Mouse (Mus musculus) right cerebral cortex, adult 2 months (tissue): ENCODE results near the gene Atp2a2.

Source experiments
- DNase-seq, 2 experiments: peaks; one replicate each; pipeline ENCODE4 v3.0.0; 2021 to 2022; ENCODE audit warnings: low spot score in 2 of 2

The Atp2a2 gene

DNA sequence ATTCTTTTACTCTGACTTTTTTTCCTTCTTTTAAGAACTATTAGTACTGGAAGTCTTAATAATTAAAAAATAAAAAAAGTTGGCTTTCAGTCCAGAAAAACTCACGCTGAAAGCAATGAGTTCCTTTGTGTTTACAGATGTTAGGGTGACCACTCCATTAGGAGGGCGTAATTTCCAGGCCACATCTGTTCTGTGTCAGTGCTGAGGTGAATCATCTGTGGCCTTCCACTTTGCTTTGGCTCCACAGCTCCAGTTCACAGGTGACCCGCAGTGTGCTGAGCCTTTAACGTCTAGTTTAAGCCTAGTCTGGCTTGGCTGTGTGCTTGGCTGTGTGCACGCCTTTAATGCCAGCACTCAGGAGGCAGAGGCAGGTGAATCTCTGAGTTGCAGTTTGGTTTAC, 90.1 kb downstream of the Atp2a2 start:
- no peak for DNase-seq

DNA sequence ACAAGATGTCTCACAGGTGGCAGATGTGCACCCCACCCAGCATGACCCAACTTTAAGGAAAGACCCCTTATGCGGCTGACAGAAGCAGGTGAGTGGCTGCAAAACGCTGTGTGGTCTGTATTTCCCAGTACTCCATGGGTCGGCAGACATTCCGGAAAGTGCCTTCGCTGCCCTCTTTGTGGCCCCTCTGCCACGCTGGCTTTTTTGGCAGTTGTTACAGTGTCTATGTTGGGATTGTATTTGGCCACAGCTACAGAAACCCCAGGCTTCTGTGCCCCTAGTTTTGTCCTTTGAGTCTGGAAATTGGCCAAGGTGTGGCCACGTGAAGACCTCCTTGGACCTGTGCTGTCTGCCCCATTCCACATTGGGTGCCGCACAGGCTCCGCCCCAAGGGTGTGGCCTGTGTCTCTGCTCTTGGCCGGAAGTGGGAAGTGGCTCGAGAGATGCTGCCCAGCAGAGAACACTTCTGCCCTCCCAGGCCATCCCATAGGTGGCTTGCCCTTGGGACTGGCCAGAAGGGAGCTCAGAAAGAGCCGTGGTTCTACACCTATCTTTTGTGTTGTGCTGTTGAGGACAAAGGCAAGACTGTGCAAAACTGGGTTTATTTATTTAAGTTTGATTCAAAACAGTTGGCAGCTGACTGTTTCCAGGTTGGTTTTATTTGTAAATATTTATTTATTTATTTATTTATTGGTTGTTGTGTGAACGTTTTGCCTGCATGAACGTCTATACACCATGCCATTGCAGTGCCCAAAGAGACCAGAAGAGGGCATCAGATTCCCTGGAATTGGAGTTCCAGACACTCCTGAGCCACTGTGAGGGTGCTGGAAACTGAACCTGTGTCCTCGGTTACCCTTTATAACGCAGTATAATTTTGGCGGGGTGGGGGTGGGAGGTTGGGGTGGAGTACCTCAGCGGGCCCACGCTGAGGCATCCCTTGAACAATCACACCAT, 92.1 kb downstream of the Atp2a2 start:
- no peak for DNase-seq

DNA sequence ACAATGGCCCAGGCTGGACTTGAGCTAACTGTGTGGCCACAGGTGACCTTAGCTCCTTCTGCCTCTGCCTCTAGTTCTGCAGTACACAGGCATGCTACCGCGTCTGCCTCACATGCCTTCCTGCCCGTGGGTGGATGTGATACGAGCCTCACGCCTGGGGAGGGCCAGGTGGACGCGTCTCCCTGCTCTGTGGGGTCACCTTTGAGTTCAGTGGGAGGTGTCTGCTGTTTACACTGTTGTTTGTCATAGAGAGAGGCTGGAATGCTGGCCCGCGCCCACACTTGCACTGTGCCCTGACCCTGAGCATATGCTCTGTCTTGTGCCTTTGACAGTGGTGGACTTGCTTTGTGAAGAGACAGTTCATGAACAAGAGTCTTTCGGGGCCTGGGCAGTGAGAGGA, 96.5 kb downstream of the Atp2a2 start:
- DNase-seq = no peak
